Mouse (Mus musculus) adrenal gland, postnatal 36 days (tissue): ENCODE data around the gene Suds3. TPM values are rescaled to one million over a fixed set of nuclear protein-coding genes. Genes with fewer than 3 reads are reported as not detected.

Experiments used
- DNase-seq, 2 experiments: peaks; one replicate each; pipeline ENCODE4 v3.0.0; 2021; ENCODE audit warnings: mixed read lengths in 1 of 2
- total RNA-seq, 2 experiments: library from RNA; stranded (reverse); gene quantifications; 2 replicates each; pipeline ENCODE4 v1.2.3; 2021

The Suds3 gene
- total RNA-seq, 2 experiments from 2014 or later, result 115 to 134 TPM

- no peak for DNase-seq
Measured at GRCm38 (mm10) chr5:117114581-117115192, 1.2 kb downstream of the Suds3 start.

GRCm38 (mm10) chr5:117113330-117113729, 2.6 kb downstream of the Suds3 start:
- DNase-seq, result no peak

GRCm38 (mm10) chr5:117111774-117112112, 4.2 kb downstream of the Suds3 start:
- no peak for DNase-seq

GRCm38 (mm10) chr5:117111064-117111773, 4.7 kb downstream of the Suds3 start:
- DNase-seq, result no peak

- peak; percentile 18 to 41 for DNase-seq
Measured at GRCm38 (mm10) chr5:117109522-117109921, 6.4 kb downstream of the Suds3 start.

GRCm38 (mm10) chr5:117108731-117109130, 7.2 kb downstream of the Suds3 start:
- DNase-seq, result no peak

GRCm38 (mm10) chr5:117108292-117108691, 7.6 kb downstream of the Suds3 start:
- no peak for DNase-seq

- DNase-seq, result no peak
Measured at GRCm38 (mm10) chr5:117105761-117106160, 10.2 kb downstream of the Suds3 start.

- no peak for DNase-seq
Measured at GRCm38 (mm10) chr5:117104329-117104728, 11.6 kb downstream of the Suds3 start.

GRCm38 (mm10) chr5:117103194-117103929, 12.6 kb downstream of the Suds3 start:
- no peak for DNase-seq

- no peak for DNase-seq
Measured at GRCm38 (mm10) chr5:117099742-117100141, 16.2 kb downstream of the Suds3 start.

- no peak for DNase-seq
Measured at GRCm38 (mm10) chr5:117099008-117099407, 16.9 kb downstream of the Suds3 start.

GRCm38 (mm10) chr5:117096716-117097115, 19.2 kb downstream of the Suds3 start:
- peak; percentile 35 to 63 for DNase-seq

GRCm38 (mm10) chr5:117094431-117094830, 21.5 kb downstream of the Suds3 start:
- DNase-seq, result peak; percentile 25 to 58

GRCm38 (mm10) chr5:117089786-117090185, 26.1 kb downstream of the Suds3 start:
- peak in 1 of 2 experiments; percentile 27 for DNase-seq

GRCm38 (mm10) chr5:117089147-117089546, 26.8 kb downstream of the Suds3 start:
- DNase-seq, result no peak

GRCm38 (mm10) chr5:117087718-117088117, 28.2 kb downstream of the Suds3 start:
- no peak for DNase-seq

- peak; percentile 28 to 30 for DNase-seq
Measured at GRCm38 (mm10) chr5:117069498-117069894, 46.4 kb downstream of the Suds3 start.

- peak; percentile 14 to 15 for DNase-seq
Measured at GRCm38 (mm10) chr5:117068808-117069497, 47.0 kb downstream of the Suds3 start.

GRCm38 (mm10) chr5:117068181-117068580, 47.7 kb downstream of the Suds3 start:
- no peak for DNase-seq

- DNase-seq, result no peak
Measured at GRCm38 (mm10) chr5:117061251-117061650, 54.7 kb downstream of the Suds3 start.

- DNase-seq, result no peak
Measured at GRCm38 (mm10) chr5:117060484-117061130, 55.3 kb downstream of the Suds3 start.
